Mouse (Mus musculus): ENCODE data around the gene Rps26.

- TF ChIP-seq CTCF (IDR thresholded peaks at IDR 0.05) (peak; percentile 98), EP300 (IDR thresholded peaks at IDR 0.05; ENCODE audit: insufficient read depth, low read depth, low read length) (no peak), POLR2A (IDR thresholded peaks at IDR 0.05; ENCODE audit: insufficient read depth, low read depth, low read length) (no peak)
Observed at GRCm38 (mm10) chr10:128612433-128613153, 14.0 kb downstream of the Rps26 start.

Data from heart, adult 2 months (tissue).